Mouse (Mus musculus) gastrocnemius, adult 8-10 months (tissue): ENCODE results near the gene Abhd16a. TPM values are rescaled to one million over a fixed set of nuclear protein-coding genes. Genes with fewer than 3 reads are reported as not detected.

Experiments used
- DNase-seq, 2 experiments: peaks; one replicate each; pipeline ENCODE4 v3.0.0; 2022; ENCODE audit warnings: low spot score in 2 of 2
- total RNA-seq, 4 experiments: library from RNA; stranded (reverse); gene quantifications; 2 replicates each; pipeline ENCODE4 v1.2.4; 2022

The Abhd16a gene
- total RNA-seq, 4 experiments from 2014 or later: 84.1 to 107 (median 92.9) TPM

GRCm38 (mm10) chr17:35082841-35083576 lies 6.1 kb upstream of the Abhd16a start:
- no peak for DNase-seq

DNA sequence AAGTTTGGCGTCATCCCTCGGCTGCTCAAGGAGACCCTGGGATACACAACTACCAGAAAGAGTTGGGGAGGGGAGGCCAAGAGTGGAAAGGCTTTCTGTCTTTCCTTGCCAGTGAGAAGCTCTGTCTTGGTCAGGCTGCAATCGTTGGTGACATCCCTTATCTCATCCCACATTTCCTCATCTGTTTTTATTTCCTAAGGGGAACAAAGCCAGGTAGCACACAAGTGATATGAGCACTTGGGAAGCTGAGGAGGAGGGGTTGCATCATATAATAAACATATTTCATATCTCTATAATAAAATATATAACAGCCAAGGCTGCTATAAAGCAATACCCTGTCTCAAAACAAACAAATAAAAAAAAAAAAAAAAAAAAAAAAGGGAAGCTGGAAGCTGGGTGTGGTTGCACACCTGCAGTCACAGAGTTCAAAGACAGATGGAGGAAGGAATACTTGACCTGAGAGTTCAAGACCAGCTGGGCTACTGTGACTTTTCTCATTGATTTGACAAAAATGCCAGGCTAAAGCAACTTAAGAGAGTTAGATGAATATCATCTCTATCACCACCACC lies 5.0 kb upstream of the Abhd16a start:
- DNase-seq: no peak

- DNase-seq: no peak
Observed at GRCm38 (mm10) chr17:35085208-35085865, 3.7 kb upstream of the Abhd16a start, which contains the start of gene Ly6g6f. Gene Ly6g6f (minus strand): TSS chr17:35085610.

DNA sequence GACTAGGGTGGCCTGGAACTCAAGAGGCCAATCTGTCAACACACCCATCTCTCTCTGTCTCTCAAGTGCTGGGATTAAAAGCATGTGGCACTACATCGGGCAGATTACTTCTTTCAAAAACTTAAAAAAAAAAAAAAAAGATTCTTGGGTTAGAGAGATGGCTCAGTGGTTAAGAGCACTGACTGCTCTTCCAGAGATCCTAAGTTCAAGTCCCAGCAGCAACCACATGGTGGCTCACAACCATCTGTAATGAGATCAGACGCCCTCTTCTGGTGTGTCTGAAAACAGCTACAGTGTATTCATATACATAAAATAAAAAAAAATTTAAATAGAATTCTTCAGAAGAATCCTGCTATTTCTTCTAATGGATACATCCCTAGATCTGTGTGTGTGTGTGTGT lies 912 bp upstream of the Abhd16a start:
- DNase-seq: no peak

GRCm38 (mm10) chr17:35090166-35090932 lies 1.3 kb downstream of the Abhd16a start:
- peak; percentile 22 to 37 for DNase-seq

DNA sequence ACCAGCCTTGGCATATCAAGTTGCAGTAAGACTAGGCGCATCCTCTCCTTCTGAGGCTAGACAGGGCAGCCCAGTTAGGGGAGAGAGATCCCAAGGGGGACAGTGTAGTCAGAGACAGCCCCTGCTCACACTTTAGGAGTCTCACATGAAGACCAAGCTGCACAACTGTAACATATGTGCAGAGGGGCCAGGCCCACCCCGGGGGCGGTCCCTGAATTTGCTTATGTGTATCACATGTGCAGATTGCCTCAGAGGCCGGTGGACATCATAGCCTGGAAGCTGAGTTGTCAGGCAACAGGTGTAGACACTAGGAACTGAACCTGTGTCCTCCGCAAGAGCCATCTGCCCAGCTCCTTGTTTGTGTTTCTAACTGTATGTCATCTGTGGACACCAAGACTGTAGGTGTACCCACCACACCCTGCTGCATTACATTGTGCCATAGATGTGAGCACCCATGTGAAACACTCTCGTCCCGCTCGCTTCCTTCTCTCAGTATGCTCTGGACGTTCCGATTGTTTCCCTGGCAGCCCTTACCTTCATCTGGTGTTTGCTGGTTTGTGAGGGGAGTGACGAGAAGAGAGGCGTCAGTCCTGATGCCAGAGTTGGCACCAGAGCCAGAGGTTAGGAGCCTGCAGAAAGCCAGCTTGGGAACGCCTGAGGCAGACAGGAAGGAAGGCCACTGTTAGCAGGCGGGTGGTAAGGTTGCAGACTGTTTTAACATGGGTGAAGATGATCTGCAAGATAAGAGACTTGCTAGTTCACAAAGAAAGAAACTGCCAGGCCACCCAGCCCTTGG lies 3.5 kb downstream of the Abhd16a start:
- DNase-seq: no peak

DNA sequence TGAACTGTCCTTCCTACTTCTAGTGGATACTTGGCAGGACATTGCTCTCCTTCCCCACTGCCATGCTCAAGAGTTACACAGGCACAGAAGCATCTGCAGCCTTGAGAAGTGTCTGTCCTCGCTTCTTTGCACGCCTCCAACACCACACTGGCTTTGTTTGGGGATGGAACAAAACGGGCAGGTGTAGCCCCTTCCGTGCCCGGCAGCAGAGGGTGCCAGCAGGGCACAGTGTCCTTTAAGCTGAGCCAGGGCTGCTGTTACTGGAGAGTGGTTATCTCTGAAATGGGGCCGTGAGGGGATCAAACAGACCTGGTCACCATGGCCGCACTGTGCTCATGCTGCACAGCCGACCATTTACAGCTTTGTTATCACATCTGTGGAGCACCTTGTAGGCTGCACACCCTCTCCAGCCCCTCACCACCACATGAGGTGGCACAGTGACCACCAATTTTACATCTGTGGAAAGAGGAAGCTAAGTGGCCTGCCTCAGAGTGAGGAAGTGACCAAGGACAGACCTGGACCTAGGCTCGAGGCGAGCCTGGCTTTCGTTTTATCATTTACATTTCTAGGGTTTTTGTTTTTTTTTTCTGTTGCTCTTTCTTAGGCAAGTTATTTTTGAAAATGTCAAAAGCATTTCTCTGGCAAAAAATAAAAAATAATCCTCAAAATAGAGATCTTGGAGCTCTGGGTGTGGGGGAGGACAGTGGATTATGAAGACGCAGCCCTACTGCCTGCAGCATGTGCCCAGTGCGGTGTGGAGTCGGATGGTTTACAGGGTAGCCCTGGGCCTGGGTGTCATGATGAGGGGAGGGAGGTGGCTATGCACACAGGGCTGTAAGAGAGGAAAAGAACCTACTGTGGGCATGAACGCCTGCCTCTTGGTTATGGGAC lies 5.7 kb downstream of the Abhd16a start:
- DNase-seq: no peak

- no peak for DNase-seq
Observed at GRCm38 (mm10) chr17:35096597-35096996, 7.5 kb downstream of the Abhd16a start.

DNA sequence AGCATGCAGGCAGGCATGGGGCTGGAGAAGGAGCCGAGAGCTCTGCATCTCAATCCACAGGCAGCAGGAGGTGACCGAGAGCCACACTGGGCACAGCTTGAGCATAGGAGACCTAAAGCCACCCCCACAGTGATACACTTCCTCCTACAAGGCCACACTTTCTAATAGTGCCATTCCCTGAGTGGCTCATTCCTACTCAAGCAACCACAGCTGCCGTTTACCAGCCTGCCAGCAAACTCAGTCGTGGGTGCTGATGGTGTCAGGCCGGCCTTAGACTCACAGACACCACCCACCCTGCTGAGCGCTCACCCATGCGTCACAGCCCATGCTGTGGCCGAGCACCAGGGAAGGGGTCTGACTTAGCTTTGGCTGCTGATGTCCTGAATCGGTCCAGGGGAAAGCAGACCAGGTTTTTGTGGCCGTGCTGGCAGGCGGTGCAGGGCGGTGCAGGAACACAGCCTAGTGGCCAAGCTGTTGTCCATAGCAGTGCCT lies 8.1 kb downstream of the Abhd16a start:
- DNase-seq: no peak

DNA sequence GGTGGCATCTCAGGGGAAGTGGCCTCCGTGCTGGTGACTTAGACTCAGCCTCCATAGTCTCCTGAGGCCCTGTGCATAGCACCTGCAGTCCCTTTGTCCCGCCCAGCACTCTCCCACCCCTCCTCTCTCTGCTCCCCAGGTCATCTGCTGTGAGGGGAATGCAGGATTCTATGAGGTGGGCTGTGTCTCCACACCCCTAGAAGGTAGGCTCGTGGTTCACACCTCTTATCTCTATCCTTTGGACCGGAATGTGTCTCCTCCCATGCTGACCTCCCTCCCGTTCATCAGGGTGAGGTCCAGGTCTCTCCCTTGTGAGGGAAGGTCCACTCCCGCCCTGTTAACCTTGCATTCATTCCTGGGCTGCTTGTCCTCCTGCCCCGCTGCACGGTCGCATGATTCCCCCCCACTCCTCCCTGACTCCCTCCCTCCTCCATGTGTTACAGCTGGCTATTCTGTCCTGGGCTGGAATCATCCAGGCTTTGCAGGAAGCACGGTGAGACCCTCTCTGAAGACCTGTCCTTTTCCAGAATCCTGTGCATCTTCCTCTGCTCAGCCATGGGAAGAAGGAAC lies 11.2 kb downstream of the Abhd16a start:
- DNase-seq: no peak

GRCm38 (mm10) chr17:35101161-35101560 lies 12.1 kb downstream of the Abhd16a start:
- DNase-seq: no peak

- DNase-seq: no peak
Observed at GRCm38 (mm10) chr17:35102299-35102698, 13.2 kb downstream of the Abhd16a start.

DNA sequence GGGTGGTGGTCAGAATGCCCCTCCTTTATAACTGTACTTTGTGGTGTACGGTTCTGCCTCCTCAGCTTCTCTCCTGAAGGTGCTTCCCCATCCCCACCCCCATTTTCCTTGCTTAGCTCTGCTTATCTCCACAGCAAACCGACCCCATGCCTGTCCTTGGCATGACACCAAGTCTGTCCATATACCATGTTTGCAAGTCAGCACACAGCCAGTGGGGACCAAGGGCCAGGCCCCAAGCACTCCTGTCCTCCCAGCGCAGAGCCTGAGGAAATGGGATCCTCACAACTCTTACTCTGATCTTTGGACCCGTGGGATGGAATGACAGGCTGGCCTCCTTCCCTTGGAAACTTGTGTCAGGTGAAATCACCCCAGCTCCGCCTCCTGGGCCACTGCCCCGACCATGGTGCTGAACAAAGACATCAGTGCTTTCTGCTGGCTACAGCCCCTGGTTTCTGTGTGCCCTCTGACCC lies 14.2 kb downstream of the Abhd16a start:
- peak; percentile 17 to 30 for DNase-seq

DNA sequence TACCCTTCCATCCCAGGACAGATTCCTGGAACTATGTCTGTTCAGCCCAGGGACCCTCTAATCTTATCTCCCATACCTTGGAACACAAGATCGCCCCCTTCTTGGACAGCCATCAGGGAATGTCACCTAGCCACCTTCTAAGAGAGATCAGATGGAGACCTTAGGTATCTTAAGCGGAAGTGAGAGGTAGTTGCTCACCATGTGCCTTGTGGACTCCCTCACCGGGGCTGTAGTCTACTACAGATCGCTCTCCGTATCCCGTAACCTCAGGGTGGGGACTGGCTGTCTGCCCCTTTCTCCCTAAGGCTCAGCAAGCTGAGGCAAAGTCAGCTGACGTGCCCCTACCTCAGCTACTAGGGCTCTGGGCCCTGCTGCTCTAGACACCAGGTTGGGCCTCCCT lies 15.0 kb downstream of the Abhd16a start:
- no peak for DNase-seq

DNA sequence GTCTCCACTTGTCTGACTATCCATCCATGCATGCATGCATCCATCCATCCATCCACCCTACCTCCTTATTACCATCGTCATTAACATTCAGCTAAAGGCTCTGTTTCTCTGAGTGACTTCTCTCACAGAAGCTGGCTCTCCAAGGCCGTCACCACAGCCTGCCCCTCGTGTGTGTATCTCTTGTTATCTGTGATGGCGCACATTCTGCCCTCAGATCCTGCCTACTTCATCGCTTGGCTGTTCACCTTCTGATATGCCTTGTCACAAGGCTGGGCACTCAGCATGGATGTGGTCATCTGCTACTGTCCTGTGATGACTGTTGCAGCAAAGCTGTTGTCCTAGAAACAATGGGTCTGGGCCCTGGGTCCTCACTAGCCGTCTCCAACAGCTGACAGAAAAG lies 15.7 kb downstream of the Abhd16a start:
- DNase-seq: no peak

DNA sequence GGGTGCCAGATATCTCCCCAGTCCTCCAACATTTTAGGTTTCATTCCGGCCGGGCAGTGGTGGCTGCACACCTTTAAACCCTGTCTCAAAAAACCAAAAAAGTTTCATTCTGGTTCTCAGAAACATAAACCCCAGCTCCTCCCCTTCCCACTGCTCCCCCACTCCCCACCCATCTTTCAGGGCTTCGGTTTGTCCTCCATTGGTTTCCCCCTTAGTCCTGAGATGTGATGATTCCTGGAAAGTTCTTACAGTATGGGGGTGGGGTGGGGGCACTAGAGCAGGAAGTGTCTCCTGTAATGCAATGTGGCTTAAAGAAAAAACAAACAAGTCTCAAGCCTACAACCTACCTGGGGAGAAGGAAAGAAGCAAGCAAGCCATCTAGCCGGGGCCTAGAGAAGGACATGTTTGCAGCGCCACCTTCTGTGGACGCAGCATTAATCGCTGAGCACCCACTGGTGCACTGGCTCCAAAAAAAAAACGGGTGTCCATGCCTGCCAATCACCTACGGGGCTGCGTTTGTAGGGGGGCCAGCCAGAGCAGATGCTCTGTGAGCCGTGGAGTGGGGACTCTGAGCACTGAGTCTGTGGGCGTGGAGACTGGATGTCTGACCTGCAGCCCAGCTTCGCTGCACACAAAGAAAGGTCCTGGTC lies 16.8 kb downstream of the Abhd16a start:
- no peak for DNase-seq

DNA sequence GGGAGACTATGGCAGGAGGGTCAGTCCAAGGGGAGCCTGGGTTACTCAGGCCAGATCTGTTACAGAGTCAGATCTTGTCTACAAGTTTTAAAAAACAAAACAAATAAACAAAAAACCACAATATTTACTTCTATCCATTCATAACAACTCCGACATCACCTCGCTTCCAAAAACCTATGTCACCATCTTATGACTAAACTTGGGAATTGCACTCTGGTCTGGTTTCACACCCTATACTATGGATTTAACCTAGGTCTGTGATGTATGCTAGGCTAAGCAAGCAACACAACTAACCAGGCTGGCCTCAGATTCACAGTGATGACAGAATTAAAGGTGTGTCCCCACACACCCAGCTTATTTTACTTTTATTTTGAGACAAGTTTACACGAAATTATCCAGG lies 17.5 kb downstream of the Abhd16a start:
- DNase-seq: no peak

DNA sequence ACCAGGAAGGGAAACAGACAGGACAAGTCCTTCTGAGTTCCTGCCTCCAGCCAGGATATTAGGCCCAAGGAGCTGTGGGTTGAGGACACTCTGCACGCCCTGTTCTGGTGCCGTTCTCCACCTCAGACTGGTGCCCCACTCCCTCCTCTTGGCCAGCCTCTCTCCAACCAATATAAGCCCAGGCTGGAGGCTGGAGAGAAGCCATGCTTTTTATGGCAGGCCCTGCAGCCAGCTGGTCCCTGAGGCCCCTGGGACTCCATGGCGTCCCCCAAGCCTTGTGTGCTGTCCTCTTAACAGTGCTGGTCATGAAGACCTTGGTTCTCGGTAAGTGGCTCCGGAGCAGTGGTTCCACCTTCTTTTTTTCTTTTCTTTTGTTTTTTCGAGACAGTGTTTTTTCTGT lies 19.0 kb downstream of the Abhd16a start, which contains the start of gene Ly6g5c:
Gene Ly6g5c (plus strand): TSS at position 183 of the 400 bp plus-strand sequence.
- no peak for DNase-seq

DNA sequence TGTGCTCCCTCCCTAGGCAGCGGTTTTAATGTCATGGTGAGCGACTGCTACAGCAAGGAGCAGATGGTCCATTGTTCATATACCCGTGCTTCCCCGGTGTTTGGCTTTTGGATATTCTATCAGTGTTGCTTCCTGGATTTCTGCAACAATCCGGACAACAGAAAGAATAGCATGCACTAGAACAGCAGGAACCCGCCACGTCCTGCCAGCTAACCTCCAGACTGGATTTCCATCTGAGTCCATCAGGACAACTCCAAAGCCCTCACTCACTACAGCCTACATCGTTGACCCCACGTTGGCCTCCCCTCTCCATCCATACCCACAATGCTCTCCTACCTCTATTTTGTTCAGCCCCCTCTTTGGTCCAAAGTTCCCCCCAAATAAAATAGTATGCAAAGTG lies 22.7 kb downstream of the Abhd16a start:
- no peak for DNase-seq
